Mouse (Mus musculus) CD8-positive naive resting alpha-beta T cell, adult 2 months (primary cell): ENCODE measurements around the gene Gas1.

ENCODE experiments used
- DNase-seq, 2 experiments: peaks; one replicate each; pipeline ENCODE4 v3.0.0; 2022; ENCODE audit warnings: low read depth in 2 of 2, low spot score in 2 of 2

The Gas1 gene

DNA sequence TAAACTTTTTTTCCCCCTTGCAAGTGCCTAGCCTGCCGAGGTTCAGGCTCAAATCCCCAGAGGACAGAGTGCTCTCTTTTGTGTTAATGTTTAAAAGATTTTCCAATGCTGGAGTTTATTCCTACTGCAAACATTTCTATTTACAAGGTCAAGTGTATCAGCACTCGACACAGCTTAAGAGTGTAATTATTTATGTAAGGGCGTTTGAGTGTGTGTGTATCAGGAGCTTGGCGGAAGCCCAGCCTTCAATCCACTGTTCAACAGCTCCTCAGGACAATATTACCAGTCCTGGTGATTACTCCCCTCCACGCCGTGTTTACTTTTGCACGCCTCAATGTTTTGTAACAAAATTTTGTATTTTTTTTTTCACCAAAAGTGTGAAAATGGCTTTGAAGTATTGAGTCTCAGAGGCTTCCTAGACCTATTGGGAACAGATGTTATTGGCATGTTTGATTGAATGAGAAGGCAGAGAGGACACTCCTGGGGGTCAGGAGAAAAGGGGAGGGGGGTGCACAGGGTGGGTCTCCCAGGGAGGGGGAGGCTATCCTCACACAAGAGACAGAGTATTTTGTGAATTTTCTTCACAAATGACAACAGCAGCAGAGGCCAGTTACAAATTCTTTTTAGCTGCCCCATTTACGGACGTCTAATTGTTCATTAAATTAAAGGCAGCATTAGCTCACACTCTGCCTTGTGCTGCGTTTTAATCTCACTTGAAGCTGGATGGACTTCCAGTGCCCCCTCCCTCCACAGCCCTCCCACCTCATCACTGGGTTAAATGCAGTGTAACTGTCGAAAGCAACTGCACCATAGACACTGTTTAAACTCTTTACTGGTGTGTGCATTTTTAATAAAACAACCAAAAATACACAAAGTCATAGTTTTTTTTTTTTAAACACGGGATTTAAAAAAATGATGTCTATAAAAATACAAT lies 3.3 kb downstream of the Gas1 start:
- DNase-seq, result no peak

DNA sequence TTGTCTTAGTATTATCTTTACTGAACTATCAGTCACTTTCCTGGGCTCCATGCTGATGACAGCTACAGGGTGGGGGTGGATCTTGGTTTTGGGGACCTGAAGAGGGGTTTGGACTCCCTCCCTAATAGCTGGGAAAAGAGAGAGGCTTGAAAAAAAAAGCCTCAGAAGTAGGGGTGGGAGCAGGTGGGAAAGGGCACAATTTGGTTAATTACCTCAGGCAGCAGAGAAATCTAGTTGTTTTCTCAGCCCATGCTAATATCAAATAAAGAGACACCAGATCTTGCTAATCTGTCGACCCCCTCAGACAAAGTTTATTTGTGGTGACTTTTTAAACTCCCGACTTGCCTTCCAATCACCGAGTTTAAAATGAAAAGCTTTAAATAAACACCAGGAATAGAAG lies 4.0 kb downstream of the Gas1 start:
- DNase-seq, result no peak

DNA sequence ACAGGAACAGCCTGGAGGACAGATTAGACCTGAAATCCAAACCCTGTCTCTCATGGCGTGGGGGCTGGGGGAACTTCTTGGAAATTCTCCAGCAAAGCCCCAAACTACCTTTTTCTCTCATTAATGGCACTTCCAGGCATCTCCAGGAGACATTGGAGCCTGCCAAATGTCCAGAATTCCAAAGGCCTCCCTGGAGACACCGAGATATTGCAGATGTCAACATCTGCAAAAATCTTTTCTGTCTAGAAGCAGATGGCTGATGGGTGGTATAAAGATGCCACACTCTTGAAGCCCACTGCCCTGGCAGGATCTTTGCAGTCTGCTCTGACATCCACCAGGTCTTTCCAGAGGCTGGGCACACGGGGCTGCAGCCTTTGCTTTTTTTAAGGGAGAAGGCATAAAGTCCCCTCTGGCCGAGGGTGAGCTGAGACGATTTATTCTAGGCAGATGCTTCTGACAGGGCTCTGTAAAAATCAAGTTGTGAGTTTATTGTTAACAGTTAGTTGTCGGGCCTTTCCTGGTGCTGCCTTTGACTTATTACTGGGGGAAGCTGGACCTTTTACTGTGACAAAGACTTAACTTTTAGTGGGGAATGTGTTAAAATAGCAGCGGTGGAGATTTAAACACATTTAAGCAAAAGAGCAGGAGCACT lies 4.7 kb downstream of the Gas1 start:
- no peak for DNase-seq

DNA sequence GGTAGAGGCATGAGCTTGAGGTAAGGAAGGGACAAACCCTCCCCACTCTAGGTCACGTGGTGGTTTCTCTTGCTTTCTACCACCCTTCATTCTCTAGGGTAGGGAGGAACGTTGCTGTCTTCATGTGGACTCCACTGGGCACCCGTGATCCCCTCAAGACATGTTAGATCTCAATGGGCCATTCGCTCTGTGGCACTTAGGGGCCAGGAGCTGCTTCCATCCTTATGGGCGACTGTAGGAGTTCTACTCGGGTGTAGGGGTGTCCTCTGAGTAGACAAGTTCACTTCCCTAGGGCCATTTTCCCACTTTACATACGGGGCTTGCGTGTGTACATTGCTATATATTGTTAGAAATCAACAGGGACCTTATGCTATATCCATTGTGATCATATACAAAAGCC lies 5.4 kb downstream of the Gas1 start:
- no peak for DNase-seq

DNA sequence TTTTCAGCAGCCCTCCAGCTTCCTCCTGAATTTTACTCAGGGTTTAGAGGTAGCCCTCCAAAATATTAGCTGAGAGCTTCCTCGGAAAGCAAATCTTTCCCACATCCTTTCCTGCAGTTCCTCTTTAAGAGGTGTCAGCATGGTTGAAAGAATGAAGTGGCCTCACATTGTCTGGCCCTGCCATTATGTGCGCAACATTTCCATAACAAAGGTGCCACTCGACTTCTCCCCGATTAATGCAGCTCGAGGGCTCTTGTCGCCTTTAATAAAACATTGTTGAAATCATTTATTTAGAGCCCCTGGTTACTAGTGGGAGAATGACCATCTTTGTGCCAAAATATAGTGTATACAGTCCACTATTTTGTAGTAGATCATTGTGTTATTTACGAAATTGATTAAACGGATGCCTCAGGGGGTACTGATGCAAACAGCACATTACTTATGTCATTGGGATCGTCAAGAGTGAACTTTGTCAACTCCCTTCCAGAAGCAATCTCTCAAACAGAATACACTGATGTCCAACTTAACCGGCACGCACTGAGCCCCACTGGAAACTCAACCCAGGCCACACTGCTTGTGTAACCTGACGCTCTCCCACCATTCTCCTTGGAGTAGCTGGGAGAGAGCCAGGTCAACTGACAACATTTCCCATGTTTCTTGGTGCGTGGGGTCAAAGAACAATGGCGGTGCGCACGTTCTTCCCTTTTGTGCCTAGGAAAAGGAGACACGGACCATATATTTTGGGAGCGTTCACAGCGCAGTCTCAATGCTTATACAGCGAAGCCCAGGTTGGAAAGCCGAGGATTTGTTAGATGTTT lies 6.1 kb downstream of the Gas1 start:
- no peak for DNase-seq

DNA sequence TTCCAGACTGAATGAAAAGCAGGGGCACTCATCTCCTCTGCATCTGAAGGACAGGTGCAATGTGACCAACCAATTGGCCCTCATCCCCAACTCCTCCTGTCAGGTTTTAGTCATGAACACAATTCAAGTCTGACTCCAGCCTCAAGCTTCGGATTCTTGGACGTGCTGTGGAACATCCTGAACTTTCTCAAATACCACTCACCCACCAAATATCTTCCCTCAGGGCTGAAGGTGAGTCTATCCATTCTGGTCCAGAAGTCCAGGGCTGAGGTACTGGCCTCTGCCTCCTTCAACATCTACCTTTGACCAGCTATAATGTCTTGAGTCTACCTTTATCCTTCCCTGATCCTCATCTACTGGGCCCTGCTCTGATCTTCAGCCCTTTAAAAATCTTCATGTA lies 8.1 kb downstream of the Gas1 start:
- DNase-seq, result no peak

DNA sequence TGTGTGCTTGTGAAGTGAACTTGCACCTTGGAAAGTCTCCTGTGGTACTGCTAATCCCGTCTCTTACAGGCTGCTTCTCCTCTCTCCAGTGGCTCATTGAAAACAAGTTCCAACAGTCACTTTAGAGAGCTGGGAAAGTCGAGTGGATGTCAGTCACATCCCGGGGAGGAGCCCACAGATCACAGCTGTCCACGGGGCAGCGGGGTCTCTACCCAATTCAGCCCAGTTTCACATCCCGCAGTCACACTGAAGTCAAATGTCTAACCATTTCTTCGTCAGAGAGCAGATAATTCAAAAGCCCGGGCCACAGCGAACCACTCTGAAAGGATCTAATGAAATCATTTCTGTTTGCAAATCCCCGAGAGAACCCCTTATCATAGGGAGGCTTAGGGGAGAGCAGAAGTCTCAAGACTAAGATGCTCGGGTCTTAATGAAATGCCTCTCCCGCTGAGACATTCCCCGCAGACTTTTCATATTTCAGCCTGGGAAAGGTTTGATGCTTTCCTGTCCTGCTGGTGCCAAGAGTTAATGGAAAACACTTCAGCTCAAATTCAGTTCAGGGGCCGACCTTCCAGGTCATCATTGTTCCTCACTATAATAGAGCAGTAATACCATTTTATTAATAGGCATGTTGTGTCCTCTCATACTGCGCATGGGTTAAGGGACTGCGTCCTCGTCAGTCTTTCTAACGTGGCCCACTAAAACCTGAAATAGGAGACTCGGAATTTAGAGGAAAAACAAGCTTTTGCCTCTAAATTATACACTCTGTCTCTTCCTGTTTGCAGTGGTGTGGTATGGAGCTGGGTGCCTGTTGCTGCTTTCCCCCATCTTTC lies 20.7 kb downstream of the Gas1 start:
- DNase-seq, result no peak

DNA sequence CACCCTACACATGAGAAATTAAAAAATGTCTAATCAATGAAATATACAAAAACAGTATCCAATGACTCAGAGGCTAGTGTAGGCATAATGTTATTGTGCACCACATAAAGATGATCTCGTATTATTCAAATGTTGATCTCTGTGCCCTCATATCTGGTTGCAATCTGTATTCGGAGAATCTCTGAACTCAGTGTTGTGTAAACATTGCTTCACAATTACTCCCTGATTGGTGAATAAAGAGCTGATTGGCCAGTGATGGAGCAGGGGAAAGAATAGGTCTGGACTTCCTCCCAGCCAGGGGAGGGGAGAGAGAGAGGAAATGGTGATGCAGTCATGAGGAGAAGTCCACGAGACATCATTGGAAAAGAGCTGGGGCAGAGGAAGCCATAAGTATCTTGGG lies 23.0 kb downstream of the Gas1 start:
- no peak for DNase-seq

DNA sequence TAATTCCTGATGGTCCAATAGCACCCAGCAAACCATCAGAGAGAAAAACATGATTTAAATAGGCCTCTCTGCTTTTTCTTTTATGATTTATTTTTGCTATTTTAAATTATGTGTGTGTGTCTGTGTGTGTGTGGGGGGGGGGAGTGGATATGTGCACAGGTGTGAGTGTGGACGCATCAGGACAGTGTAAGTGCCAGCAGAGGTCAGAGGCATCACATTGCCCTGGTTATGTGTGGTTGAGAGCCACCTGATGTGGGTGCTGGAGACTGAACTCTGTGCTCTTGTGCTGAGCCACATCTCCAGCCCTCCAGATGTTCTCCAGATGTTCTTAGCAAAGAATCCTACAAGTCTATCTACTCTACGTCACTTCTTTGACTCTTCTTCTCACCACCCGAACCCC lies 28.9 kb downstream of the Gas1 start:
- no peak for DNase-seq

DNA sequence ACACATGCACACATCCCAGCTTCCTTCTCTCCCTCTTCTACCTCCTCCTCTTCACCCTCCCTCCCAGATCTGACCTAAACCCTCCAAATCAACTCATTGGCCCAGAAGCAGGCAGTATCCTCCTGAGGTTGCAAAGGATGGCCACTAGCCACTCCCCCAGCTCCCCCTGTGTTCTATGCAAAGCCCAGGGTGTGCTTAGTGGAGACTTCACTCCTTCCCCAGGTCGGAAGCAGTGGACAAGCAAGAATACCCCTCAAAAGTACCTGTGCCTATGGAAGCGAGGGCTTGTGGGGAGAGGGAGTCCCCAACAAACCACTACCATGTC lies 29.3 kb downstream of the Gas1 start:
- DNase-seq, result no peak

DNA sequence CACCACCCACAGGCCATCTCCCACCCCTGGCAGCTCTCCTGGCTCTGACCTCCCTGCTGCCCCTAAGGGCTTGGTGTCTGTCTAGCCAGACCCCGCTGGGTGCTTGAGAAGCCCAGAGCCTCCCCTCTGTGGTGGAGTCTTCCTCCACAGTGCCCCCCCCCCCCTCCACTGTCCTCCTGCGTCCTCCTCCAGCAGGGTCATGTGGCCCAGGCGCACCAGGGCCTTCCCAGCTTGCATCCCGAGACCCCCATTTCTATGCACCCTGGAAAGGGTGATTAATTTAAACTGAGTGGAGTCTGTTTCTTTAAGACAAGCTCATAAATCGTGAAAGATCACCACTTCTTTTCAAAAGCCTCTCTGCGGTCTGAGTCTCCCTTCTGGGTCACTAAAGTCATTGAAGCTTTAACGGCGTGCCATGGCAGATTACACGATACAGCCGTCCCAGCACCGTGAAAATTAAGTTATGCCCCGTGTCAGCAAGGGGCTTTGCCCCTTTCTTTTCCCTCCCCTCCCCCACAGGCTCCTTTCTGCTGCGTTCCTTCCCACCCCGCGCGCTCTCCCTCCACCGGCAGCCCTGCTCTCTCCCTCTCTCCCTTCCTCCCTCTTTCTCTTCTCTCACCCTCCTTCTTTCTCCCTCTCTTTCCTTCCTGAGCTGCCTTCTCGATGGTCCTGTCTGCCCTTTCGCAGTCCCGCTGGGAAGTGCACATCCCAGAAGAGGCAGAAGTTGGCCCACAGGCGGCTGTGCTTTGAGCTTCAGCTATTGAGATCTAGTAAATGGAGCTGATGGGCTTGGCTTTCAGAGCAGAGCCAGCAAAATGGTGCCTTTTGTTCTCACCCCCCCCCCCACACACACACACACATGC lies 29.9 kb downstream of the Gas1 start:
- DNase-seq, result no peak

DNA sequence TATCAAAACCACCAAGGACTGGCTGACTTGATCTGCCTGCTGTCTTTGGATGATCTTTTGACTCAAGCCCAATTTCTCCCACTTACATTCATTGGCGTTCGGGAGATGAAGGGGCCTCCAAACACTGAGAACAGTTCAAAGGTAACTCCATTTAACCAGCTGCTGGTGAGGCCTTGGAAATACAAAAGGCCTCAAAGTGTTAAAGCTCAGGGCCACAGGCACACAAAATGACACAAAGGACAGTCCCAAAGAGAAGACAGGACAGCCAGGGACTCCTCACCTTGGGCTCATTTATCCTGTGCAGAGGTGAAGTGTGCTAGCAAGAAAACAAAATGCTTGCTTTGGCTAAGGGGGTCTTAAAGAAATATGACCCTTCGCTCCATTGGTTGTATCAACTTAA lies 30.9 kb downstream of the Gas1 start:
- no peak for DNase-seq

DNA sequence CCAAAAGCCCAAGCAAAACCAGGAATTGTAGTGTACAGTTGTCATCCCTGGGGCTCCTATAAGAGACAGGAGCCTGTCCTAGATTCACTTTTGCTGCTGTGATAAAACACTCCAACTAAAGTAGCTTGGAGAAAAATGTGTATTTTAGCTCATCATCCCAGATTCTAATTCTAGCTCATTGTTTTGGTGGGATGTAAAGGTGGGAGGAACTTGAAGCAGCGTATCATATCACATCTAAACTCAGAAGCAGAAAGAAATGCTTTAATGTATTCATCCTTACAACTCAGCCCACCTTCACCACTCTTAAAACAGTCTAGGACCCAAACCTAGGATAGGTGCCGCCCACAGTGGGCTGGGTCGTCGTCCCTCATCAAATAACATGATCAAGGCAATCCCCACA lies 40.2 kb downstream of the Gas1 start:
- DNase-seq, result no peak

DNA sequence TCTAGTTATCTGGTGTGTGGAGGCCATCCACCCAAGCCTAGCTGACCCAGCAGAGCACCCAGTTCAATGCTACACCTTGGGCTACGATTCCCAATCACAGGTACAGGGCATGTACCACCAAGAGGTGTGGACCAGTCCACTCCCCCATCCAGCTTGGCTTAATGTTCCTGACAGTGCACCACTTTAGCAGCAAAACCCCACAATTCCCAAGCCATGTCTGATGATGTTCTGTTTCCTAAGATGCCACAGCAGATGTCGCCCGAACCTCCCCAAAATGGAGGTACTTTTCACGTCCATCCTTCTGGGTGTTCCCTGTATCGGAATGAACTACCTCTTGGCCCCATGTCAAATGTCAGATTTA lies 42.7 kb downstream of the Gas1 start:
- no peak for DNase-seq

DNA sequence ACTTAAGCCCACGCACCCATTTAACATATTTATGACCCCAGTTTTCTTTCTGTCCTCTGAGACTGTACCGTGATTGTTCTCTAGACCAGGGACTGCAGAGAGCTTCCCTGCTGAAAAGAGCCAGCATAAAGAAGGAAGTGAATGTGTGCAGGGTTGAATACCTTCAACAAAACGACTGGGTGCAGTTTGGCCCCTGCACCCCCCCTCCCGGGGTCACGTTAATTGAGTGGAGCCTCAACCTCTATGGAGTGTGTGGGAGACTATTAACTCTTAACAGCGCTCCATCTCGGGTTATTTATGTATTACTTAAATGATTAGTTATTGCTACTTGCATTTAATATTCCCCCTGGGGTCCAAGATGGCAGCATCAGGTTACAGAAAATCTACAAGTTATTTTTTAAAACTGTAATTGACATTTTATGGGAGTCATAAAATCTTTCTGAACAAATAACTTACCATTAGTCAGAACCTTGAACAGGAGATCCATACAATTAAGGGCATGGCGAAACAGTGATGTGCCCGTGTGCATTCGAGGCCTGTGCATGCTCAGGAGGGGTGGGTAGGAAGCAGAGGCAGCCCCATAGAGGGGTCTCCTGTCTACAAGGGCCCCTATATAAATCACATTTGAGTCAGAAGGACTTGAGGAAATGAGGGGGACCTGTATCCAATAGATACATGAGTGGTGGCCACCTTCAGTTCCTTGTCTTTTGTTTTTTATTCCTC lies 43.3 kb downstream of the Gas1 start:
- DNase-seq, result no peak

DNA sequence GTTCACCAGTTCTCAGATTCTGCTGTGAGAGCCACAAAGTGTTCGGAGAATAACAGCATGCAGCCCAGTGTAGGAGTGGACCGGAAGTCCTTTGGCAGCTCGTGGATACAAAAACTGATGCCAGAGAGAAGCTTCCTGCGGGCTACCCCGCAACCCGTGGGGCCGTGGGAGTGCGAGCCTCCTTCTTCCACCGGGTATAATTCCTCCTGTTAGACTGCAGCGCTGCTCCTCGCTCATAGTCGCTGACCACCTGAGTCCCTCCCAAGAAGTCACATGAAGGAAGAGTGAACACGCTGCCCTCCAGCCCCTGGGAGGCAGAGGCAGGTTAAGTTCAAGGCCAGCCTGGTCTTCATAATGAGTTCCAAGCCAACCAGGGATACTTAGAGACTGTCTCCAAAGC lies 45.4 kb downstream of the Gas1 start:
- DNase-seq, result no peak

DNA sequence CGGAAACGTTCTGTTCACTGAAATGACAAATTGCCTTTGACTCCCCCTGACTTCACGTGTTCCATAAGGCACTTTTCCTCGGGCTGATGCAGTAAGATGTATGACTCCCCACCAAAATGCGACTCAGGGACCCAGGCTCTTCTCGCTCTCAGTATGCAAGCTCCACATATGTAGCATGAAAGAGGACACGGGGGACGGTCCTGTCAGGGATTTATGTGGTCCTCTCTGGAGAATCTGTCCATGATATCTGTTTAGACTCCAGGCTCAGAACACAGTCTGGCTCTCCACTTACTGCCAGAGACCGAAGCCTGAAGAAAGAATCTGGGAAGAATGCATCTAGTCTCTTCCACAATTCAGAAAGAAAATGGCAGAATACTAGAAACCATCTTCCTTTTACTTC lies 47.6 kb downstream of the Gas1 start:
- no peak for DNase-seq

DNA sequence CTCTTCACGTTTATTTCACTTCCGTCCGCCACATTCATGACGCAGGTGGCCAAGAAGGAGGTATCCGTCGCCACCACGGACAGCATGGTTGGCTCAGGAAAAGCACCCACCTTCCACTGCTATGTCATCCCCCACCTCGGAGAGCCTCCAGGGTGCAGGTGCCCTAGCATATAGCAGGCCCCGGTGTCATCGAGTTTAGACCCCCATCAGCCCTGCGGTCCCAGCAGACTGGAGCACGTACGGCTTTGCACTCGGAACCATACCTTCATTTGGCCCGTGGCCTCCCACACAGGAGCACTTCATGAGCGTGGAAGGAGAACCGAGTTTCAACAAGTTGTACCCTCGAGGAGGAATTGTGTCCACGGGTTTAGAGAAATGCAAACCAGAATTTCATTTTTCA lies 50.8 kb downstream of the Gas1 start:
- no peak for DNase-seq

DNA sequence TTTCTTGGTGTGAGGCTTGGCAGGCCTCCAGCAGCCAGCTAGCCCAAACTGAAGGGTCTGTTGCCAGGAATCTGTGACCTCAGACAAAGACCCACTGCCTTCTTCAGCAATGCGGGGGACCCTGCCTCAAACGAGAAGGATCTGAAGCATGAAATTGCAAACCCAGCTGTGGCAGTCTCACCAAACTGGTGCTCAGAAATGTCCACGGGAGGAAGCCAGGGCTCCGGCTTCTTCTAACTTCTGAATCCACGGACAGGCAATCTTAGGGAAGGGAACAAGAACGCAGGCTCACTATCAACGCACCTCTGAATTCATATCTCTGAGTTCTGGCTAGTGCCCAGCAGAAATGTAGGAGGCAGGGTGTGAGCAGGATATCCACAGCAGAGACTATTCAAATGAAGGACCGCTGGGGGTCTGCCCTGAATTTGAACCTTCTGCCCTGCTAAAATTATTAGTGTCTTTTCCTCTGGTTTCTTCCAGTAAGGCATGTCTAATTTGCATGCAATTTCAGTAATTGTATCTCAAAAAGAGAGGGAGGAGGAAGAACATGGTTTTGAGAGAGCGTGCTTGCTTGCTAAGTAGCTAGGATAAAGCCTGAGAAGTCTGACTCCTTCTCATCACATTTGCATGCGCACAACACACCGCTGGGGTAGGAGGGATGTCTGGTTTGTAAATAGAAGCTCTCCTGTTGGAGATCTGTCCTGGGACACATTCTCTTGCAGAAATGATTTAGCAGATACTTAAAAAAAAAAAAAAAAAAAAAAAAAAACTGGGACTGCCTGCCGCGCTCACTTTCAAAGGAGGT lies 51.5 kb downstream of the Gas1 start:
- DNase-seq, result no peak
